7 mouse cellular contexts compared by ENCODE assay signal in genomic region chr4:152178344-152178864, GRCm38 (mm10). TPM values are rescaled to one million over a fixed set of nuclear protein-coding genes. Genes with fewer than 3 reads are reported as not detected.
DNase-seq lines count a peak whose midpoint lies in the region; ATAC-seq and TF ChIP-seq lines count a peak whose summit lies in the region.

No protein-coding gene starts in this region.

- H3K4me1 ChIP-seq in cortical plate, adult 2 months (ENCODE audit: control insufficient read depth, insufficient read depth, low read length) = peaks cover 4% of the 10 kb centered on the region; the same call in 1 of the 2 replicates
- H3K4me1 ChIP-seq in liver, embryonic 15.5 days (replicated peaks) = peaks cover 33% of the 10 kb centered on the region

- WGBS in liver, embryonic 15.5 days (ENCODE audit: insufficient replicate concordance) = under 1% methylated on average over 35 of the region's 35 CpGs

- peak; percentile 36 for DNase-seq in NIH3T3 (ENCODE audit: low read depth)
- DNase-seq in gastrocnemius, postnatal 25 days = peak; percentile 26
- DNase-seq in kidney, adult 9 months = peak; percentile 45
- DNase-seq in right cerebral cortex, postnatal 10 days (ENCODE audit: low spot score in 2 of 2) = peak; percentile 72 to 78

- peak overlapping the region; percentile 94 for H3K4me2 ChIP-seq in liver, embryonic 15.5 days

- peaks cover 28% of the 10 kb centered on the region for H3K36me3 ChIP-seq in C2C12 (ENCODE audit: control insufficient read depth, insufficient read depth)
- H3K36me3 ChIP-seq in liver, embryonic 15.5 days (replicated peaks) = no peaks in the 10 kb centered on the region

- no peaks in the 10 kb centered on the region for H3K9me3 ChIP-seq in liver, embryonic 15.5 days (replicated peaks)

- peak; percentile 13 for ATAC-seq in liver, embryonic 15.5 days (ENCODE audit: insufficient read depth)

- peaks cover 54% of the 10 kb centered on the region for H3K79me2 ChIP-seq in C2C12 (ENCODE audit: control insufficient read depth, insufficient read depth)

- peaks cover 49% of the 10 kb centered on the region for H3K79me3 ChIP-seq in C2C12 (ENCODE audit: low read depth)

- H3ac ChIP-seq in C2C12 (ENCODE audit: control insufficient read depth, insufficient read length, low read depth) = peak overlapping the region; percentile 97

- no peak for TF ChIP-seq POLR2A in cortical plate, adult 2 months (IDR thresholded peaks at IDR 0.05; ENCODE audit: extremely low read depth, insufficient read depth, low read length)

- no peaks in the 10 kb centered on the region for H3K27me3 ChIP-seq in C2C12 (ENCODE audit: control insufficient read depth, insufficient read depth, insufficient read length)
- peaks cover 48% of the 10 kb centered on the region for H3K27me3 ChIP-seq in liver, embryonic 15.5 days

- H3K4me3 ChIP-seq in C2C12 (ENCODE audit: insufficient read depth, poor library complexity, severe bottlenecking) = peak overlapping the region; percentile 89
- H3K4me3 ChIP-seq in cortical plate, adult 2 months (ENCODE audit: insufficient read depth, low read length) = peak overlapping the region; percentile 80
- H3K4me3 ChIP-seq in liver, embryonic 15.5 days (replicated peaks) = peak overlapping the region; percentile 66

- no peak for TF ChIP-seq CTCF in C2C12 (IDR thresholded peaks at IDR 0.05; ENCODE audit: control insufficient read depth, insufficient read depth, insufficient read length)
- no peak for TF ChIP-seq CTCF in cortical plate, adult 2 months (IDR thresholded peaks at IDR 0.05; ENCODE audit: extremely low read depth, insufficient read depth, low read length)

- peak overlapping the region; percentile 50 for H3K9ac ChIP-seq in liver, embryonic 15.5 days

- H3K27ac ChIP-seq in cortical plate, adult 2 months (ENCODE audit: insufficient read depth, low read length) = peak overlapping the region; percentile 59
- H3K27ac ChIP-seq in liver, embryonic 15.5 days (replicated peaks) = no peak overlapping the region

TF ChIP-seq in C2C12, 6 proteins besides CTCF, POLR2A, EP300 and RAD21:
- TF ChIP-seq MYOD1 (IDR thresholded peaks at IDR 0.05; ENCODE audit: control insufficient read depth, insufficient read length, low read depth) (no peak), FOSL1 (IDR thresholded peaks at IDR 0.05; ENCODE audit: insufficient read depth, low read length, poor library complexity, severe bottlenecking) (no peak), CEBPB (IDR thresholded peaks at IDR 0.05; ENCODE audit: low read depth) (no peak), MYOG (IDR thresholded peaks at IDR 0.05; ENCODE audit: control insufficient read depth, extremely low read depth, insufficient read length) (no peak), MAX (IDR thresholded peaks at IDR 0.05) (no peak), USF1 (IDR thresholded peaks at IDR 0.05; ENCODE audit: low read depth) (no peak)
TF ChIP-seq in C2C12: peak in this region for 0.

RNA-seq across cellular contexts. Expression of gene Acot7, which starts 0.5 kb away (rescaled TPM):
- 344 TPM for polyA plus RNA-seq in C2C12 (2012; fragmentation: generic; extraction: Trizol)
- polyA plus RNA-seq in cortical plate, adult 2 months (2012; rRNA removed) = 333 and 334 TPM in 2 replicates
- 10 to 100 TPM; 15.4 to 19.1 TPM for total RNA-seq in gastrocnemius, postnatal 25 days (2021)
- polyA plus RNA-seq in liver, embryonic 15.5 days (2015; fragmentation: Nextera tagmentation; extraction: Ambion mirVana) = 14.0 and 14.2 TPM in 2 replicates

RNA-seq across cellular contexts. Expression of gene Hes2, which starts 19.7 kb away (rescaled TPM):
- not detected for polyA plus RNA-seq in C2C12 (2012; fragmentation: generic; extraction: Trizol)
- polyA plus RNA-seq in cortical plate, adult 2 months (2012; rRNA removed) = not detected in 2 replicates
- not detected for total RNA-seq in gastrocnemius, postnatal 25 days (2021)
- 0.14 TPM in 1 of 2 replicates, not detected in the other for polyA plus RNA-seq in liver, embryonic 15.5 days (2015; fragmentation: Nextera tagmentation; extraction: Ambion mirVana)

RNA-seq across cellular contexts. Expression of gene Espn, which starts 26.2 kb away (rescaled TPM):
- 0.97 TPM for polyA plus RNA-seq in C2C12 (2012; fragmentation: generic; extraction: Trizol)
- polyA plus RNA-seq in cortical plate, adult 2 months (2012; rRNA removed) = 1.8 and 2.6 TPM in 2 replicates
- total RNA-seq in gastrocnemius, postnatal 25 days (2021) = under 1 TPM; 0.23 to 0.38 TPM
- 1.5 and 2.0 TPM in 2 replicates for polyA plus RNA-seq in liver, embryonic 15.5 days (2015; fragmentation: Nextera tagmentation; extraction: Ambion mirVana)

Comparison
In these comparisons a context has a peak if more than half of its experiments do, and no peak if none do; other contexts are left out.
1. RNA of gene Acot7, which starts 0.5 kb away (polyA plus RNA-seq): 344 TPM in C2C12 (single experiment) and 333 to 334 TPM in cortical plate, adult 2 months; 14.0 to 14.2 TPM in liver, embryonic 15.5 days; every median in the first group is over 10 times any median in the second.
2. Peak in every context shown above with its lines, with median percentiles within 50 percentile points of each other: H3K4me3 ChIP-seq and DNase-seq.